Mouse (Mus musculus) liver, embryonic 14.5 days (tissue): ENCODE data around the gene Dhrs7. TPM values are rescaled to one million over a fixed set of nuclear protein-coding genes. Genes with fewer than 3 reads are reported as not detected.
A peak's percentile ranks its signal among the peaks of the same experiment; 100 is the strongest.

Source experiments
- ATAC-seq: fragments of 200-750 bp; cut with Nextera tagmentation; 2 replicates; pipeline ENCODE4 v1.8.0; 2017; ENCODE audit warnings: moderate number of reproducible peaks, mild to moderate bottlenecking, moderate library complexity; ENCODE audit not compliant: insufficient read depth
- DNase-seq, 3 experiments: peaks; one replicate each; pipeline ENCODE4 v3.0.0-alpha.2; 2012 to 2013; ENCODE audit warnings: low read depth in 3 of 3, low spot score in 3 of 3
- H3K27ac ChIP-seq: fragments of 300-500 bp; sonication (generic); 2 replicates; pipeline ENCODE4 v1.5.1; 2014; ENCODE audit warnings: moderate library complexity, mild to moderate bottlenecking, control low read depth, inconsistent platforms
- H3K27me3 ChIP-seq: fragments of 300-500 bp; sonication (generic); 2 replicates; pipeline ENCODE4 v1.6.1; 2014; ENCODE audit warnings: mild to moderate bottlenecking, low read length, moderate library complexity; ENCODE audit not compliant: control insufficient read depth, insufficient read depth
- H3K36me3 ChIP-seq: fragments of 300-500 bp; sonication (generic); replicated peaks from 2 replicates; pipeline ENCODE4 v1.6.1; 2014; ENCODE audit warnings: low read depth; ENCODE audit not compliant: control insufficient read depth, insufficient read depth
- H3K4me1 ChIP-seq, 2 experiments: fragments of 200-500 bp in 1 of 2; fragments of 300-500 bp in 1 of 2; sonication (generic) in 1 of 2; replicated peaks; 2 replicates each; pipeline ENCODE4 v1.6.1; 2012 to 2014; ENCODE audit warnings: antibody characterized with exemption in 1 of 2, inconsistent platforms in 1 of 2, low read length in 1 of 2; ENCODE audit not compliant: control insufficient read depth in 2 of 2, insufficient read depth in 2 of 2
- H3K4me2 ChIP-seq: fragments of 300-500 bp; sonication (generic); 2 replicates; pipeline ENCODE4 v1.6.1; 2014; ENCODE audit warnings: low read depth, mild to moderate bottlenecking, control low read depth, moderate library complexity
- H3K4me3 ChIP-seq, 2 experiments: fragments of 200-500 bp in 1 of 2; fragments of 300-500 bp in 1 of 2; sonication (generic) in 1 of 2; 2 replicates each; pipeline ENCODE4 v1.5.1; 2012 to 2014; ENCODE audit warnings: low read depth in 2 of 2, low read length in 2 of 2, mild to moderate bottlenecking in 2 of 2, control low read depth in 1 of 2, inconsistent platforms in 1 of 2, moderate library complexity in 1 of 2; ENCODE audit not compliant: insufficient read depth in 1 of 2
- H3K9ac ChIP-seq: fragments of 300-500 bp; sonication (generic); replicated peaks from 2 replicates; pipeline ENCODE4 v1.6.1; 2014; ENCODE audit warnings: mild to moderate bottlenecking, control low read depth, moderate library complexity
- H3K9me3 ChIP-seq: fragments of 300-500 bp; sonication (generic); 2 replicates; pipeline ENCODE4 v1.6.1; 2016; ENCODE audit warnings: low read length, mixed read lengths; ENCODE audit not compliant: control insufficient read depth
- CTCF ChIP-seq: IDR thresholded peaks from 2 replicates; pipeline ENCODE4 v1.5.1; 2016; ENCODE audit warnings: antibody characterized with exemption, low read depth, control low read depth
- EP300 ChIP-seq: IDR thresholded peaks from 2 replicates; pipeline ENCODE4 v1.6.1; 2016; ENCODE audit warnings: antibody characterized with exemption, low read depth
- WGBS: fragments of 180-500 bp; shearing (Covaris S2); extraction: QIAGEN DNeasy Blood & Tissue Kit; methylation state at CpG from one replicate; pipeline ENCODE4 v1.1.7; 2014; ENCODE audit not compliant: insufficient replicate concordance; 5-methylcytosine and 5-hydroxymethylcytosine counted together
- polyA plus RNA-seq, 2 experiments: library from polyadenylated mRNA; depleted of rRNA in 1 of 2; stranded (reverse) in 1 of 2; unstranded in 1 of 2; fragments of >200 nt; fragmentation: Nextera tagmentation in 1 of 2; extraction: Ambion mirVana in 1 of 2; gene quantifications; 2 replicates each; pipeline versions ENCODE4 v1.2.1 to v1.2.3; 2012 to 2014

Dhrs7 gene
- polyA plus RNA-seq, 2 experiments: 8.1 to 17.0 TPM

DNA sequence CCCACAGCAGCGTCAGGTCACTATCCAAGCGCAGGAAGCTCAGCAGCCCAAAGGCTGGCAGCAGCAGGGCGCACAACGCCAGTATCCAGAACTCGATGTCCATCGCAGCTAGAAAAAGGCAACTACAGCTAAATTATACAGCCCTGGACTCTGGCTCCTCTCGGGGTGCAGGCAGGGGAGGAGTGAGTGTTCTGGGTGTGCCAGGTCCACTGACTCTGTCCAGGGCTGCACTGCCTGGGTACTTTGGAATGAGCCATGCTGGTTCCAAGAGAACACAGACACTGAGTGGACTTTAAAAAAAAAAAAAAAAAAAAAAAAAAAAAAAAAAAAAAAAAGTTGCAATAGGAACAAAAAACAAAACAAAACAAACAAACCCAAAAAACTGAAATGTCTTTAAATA, 36.0 kb downstream of the Dhrs7 start:
- Histone ChIP-seq H3K36me3 (no peaks in the 10 kb centered on the region), H3K4me2 (no peak overlapping the region), H3K9me3 (no peaks in the 10 kb centered on the region), H3K4me3 (no peak overlapping the region), H3K27ac (no peak overlapping the region), H3K9ac (no peak overlapping the region), H3K4me1 (no peaks in the 10 kb centered on the region), H3K27me3 (no peaks in the 10 kb centered on the region)
- TF ChIP-seq EP300: no peak
- TF ChIP-seq CTCF: no peak
- WGBS: 85% methylated on average over 7 of the region's 7 CpGs
- ATAC-seq (no peak), DNase-seq (no peak)

DNA sequence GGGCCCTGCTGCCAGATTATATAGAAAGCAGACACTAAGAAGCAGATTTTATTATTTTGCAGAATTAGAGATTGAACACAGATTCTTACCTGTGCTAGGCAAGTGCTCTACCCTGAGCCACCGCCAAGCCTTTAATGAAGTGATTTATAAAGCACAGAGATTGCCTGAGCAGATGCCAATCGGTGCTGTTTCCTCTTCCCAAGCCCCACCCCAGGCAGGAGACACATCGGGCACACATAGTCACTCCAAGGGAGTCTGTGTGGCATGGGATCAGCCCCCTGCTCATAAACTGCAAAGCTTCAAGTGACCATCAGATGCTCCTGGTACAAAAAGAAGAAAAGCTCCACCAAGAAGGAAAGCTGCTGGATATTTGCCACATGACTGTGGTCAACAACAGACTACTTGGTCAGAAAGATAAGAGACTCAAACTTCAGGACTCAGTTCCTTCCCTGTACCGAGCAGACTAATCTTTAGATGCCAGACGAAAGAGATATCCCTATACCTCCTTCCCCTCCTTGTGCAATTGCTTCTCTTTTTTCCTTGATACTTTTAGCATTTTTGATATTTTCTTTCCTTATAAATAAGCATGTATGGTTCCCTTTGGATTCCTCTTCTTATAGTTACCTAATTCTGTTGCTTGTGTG, 41.7 kb downstream of the Dhrs7 start:
- Histone ChIP-seq H3K27ac (no peak overlapping the region), H3K4me3 (no peak overlapping the region), H3K4me1 (peaks cover 0 to 4% of the 10 kb centered on the region in 2 experiments; a peak in 1 of 4 replicates), H3K27me3 (no peaks in the 10 kb centered on the region), H3K9me3 (no peaks in the 10 kb centered on the region), H3K9ac (no peak overlapping the region), H3K36me3 (no peaks in the 10 kb centered on the region), H3K4me2 (no peak overlapping the region)
- TF ChIP-seq EP300 (no peak), CTCF (no peak)
- 10% methylated on average over 5 of the region's 5 CpGs for WGBS
- ATAC-seq (0 out of 2 replicates have a peak, but pooled peaks have one; percentile 35), DNase-seq (peak in 1 of 3 experiments; percentile 2)

DNA sequence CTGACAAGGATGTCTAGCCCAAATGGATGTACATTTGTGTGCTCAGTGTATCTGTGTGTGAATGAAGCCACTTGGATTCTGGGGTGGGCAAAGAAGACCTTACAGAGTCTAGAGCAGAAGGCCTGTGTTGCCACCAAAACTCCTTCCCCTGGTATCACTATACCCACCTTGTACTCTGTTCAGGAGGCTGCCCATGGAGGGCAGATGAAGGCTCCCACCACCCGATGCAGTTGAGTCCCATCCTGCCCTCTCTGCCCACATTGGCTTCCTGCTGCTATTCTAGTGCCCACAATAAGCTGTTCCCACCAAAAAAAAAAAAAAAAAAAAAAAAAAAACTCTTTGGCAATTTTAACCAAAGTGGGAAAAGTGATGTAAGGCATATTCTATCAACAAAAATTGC, 43.3 kb downstream of the Dhrs7 start:
- H3K27me3 ChIP-seq: no peaks in the 10 kb centered on the region
- H3K9me3 ChIP-seq: no peaks in the 10 kb centered on the region
- TF ChIP-seq EP300: no peak
- no peak for TF ChIP-seq CTCF
- DNase-seq (no peak), ATAC-seq (no peak)
- H3K4me1 ChIP-seq: peaks cover 0 to 4% of the 10 kb centered on the region in 2 experiments; a peak in 1 of 4 replicates
- 45% methylated on average over 1 of the region's 1 CpGs for WGBS
- no peak overlapping the region for H3K4me2 ChIP-seq
- no peak overlapping the region for H3K27ac ChIP-seq
- no peak overlapping the region for H3K4me3 ChIP-seq
- no peaks in the 10 kb centered on the region for H3K36me3 ChIP-seq
- no peak overlapping the region for H3K9ac ChIP-seq

DNA sequence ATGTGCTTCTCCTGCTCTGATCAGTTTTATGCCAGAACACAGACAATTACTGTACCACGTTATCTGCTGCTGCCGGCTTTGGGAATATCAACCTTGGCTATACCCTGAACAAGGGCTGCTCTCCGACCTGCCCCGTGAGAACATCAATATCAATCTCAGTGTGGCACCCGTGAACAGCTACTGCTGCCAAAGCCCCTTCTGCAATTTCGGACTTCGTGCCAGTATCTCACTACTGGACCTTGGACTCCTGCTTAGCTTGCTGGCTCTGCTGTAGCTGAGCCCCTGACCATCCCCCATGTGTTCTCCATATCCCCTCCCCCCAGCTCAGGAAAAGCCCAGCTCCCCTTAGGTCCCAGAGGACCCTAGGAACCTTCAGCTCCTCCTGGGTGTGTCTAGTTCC, 43.9 kb downstream of the Dhrs7 start:
- ATAC-seq (no peak), DNase-seq (no peak)
- no peak overlapping the region for H3K9ac ChIP-seq
- no peak overlapping the region for H3K4me2 ChIP-seq
- no peak overlapping the region for H3K4me3 ChIP-seq
- no peak for TF ChIP-seq CTCF
- TF ChIP-seq EP300: no peak
- peaks cover 0 to 4% of the 10 kb centered on the region in 2 experiments; a peak in 1 of 4 replicates for H3K4me1 ChIP-seq
- H3K9me3 ChIP-seq: no peaks in the 10 kb centered on the region
- no peaks in the 10 kb centered on the region for H3K27me3 ChIP-seq
- H3K27ac ChIP-seq: no peak overlapping the region
- H3K36me3 ChIP-seq: no peaks in the 10 kb centered on the region
- 66% methylated on average over 7 of the region's 7 CpGs for WGBS

DNA sequence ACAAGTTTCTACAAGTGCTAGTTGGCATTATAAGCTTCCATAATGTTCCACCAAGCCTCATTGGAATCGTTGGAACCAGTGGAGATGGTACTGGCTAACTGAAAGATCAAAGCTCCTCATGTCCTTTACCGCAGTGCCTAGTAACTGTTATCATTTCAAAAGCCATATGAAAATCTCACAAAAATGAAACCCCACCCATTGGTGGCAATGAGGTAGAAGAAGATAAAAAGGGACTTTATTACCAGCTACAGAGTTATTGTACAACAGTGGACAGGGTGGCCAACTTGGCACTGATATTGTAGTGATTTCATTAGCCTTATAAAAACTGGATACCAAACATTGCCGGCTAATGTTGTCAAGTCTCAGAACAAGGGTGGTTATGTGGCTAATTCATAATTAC, 52.7 kb downstream of the Dhrs7 start:
- ATAC-seq: no peak
- no peak overlapping the region for H3K4me3 ChIP-seq

More for the DNA sequence above, 52.7 kb downstream of the Dhrs7 start:
- Histone ChIP-seq H3K27ac (no peak overlapping the region), H3K9ac (no peak overlapping the region), H3K4me2 (no peak overlapping the region), H3K9me3 (no peaks in the 10 kb centered on the region), H3K4me1 (no peaks in the 10 kb centered on the region), H3K36me3 (no peaks in the 10 kb centered on the region), H3K27me3 (no peaks in the 10 kb centered on the region)
- WGBS: 49% methylated on average over 3 of the region's 3 CpGs
- DNase-seq: no peak
- no peak for TF ChIP-seq CTCF
- TF ChIP-seq EP300: no peak

Other genes starting within 250 kb of the Dhrs7 start
- gene Lrrc9, start 223.0 kb downstream of the Dhrs7 start, polyA plus RNA-seq (2012; rRNA removed): 0.02 and 0.09 TPM in 2 replicates
- 0.14 TPM in 1 of 2 replicates, not detected in the other for gene Lrrc9, start 223.0 kb downstream of the Dhrs7 start, polyA plus RNA-seq (2014; fragmentation: Nextera tagmentation; extraction: Ambion mirVana)
- gene Pcnx4, start 128.5 kb downstream of the Dhrs7 start, polyA plus RNA-seq (2012; rRNA removed): 1.6 TPM in 2 replicates
- 2.1 and 2.6 TPM in 2 replicates for gene Pcnx4, start 128.5 kb downstream of the Dhrs7 start, polyA plus RNA-seq (2014; fragmentation: Nextera tagmentation; extraction: Ambion mirVana)
- gene Gm4756, start 15.2 kb downstream of the Dhrs7 start, polyA plus RNA-seq (2012; rRNA removed): 0.06 and 0.10 TPM in 2 replicates
- 0.08 and 0.18 TPM in 2 replicates for gene Gm4756, start 15.2 kb downstream of the Dhrs7 start, polyA plus RNA-seq (2014; fragmentation: Nextera tagmentation; extraction: Ambion mirVana)
- gene Ppm1a, start 92.5 kb upstream of the Dhrs7 start, polyA plus RNA-seq (2012; rRNA removed): 20.7 and 37.5 TPM in 2 replicates
- gene Ppm1a, start 92.5 kb upstream of the Dhrs7 start, polyA plus RNA-seq (2014; fragmentation: Nextera tagmentation; extraction: Ambion mirVana): 34.1 and 37.2 TPM in 2 replicates